Mouse (Mus musculus): Measurements from ENCODE around the gene Cdk14. TPM values are rescaled to one million over a fixed set of nuclear protein-coding genes. Genes with fewer than 3 reads are reported as not detected.

The Cdk14 gene
- polyA plus RNA-seq, 1 experiment from 2014 or later, result 34.3 TPM

DNA sequence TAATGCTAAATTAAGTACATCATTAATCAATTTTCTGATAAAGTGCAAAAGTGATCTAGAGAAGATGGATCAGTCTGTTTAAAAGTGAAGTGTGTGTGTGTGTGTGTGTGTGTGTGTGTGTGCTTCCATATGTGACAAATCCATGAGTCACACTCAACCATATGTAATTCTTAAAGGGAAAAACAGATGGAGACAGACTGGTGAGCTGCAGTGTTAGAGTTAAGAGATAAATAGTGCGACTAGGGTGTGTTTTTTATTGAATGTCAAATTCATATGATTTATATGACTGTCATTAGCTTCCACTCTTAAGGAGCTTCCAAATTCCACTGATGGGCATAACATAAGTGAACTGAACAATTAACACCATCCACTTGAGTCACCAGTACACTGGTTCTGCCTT is 260.6 kb downstream of the Cdk14 start:
- Histone ChIP-seq H3K4me3 (replicated peaks) (no peak overlapping the region), H3K4me2 (replicated peaks) (no peak overlapping the region), H3K9ac (replicated peaks) (no peak overlapping the region), H3K4me1 (replicated peaks) (no peaks in the 10 kb centered on the region), H3K36me3 (no peaks in the 10 kb centered on the region), H3K27ac (no peak overlapping the region), H3K9me3 (no peaks in the 10 kb centered on the region; the same call in 1 of the 2 replicates), H3K27me3 (no peaks in the 10 kb centered on the region)
- 92% methylated on average over 1 of the region's 1 CpGs for WGBS
- ATAC-seq, result no peak

DNA sequence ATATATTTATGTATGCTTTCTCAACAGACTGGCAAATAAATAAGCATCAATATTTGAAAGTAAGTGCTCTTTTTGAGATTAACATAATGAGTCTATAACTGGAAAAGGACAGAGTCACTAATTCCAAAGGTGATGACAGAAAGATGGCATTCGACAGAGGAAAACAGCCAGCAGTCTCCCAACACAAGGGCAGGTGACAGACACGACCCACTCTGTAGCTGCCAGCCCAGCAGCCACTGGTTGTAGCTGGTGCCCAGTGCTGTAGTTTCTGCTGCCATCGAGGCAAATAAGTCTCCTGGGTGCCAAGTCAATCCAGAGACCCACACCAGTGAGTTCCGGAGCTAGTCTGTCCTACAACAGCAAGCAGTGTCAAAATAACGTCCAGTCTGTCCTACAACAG is 280.3 kb downstream of the Cdk14 start:
- Histone ChIP-seq H3K27me3 (no peaks in the 10 kb centered on the region), H3K4me3 (replicated peaks) (no peak overlapping the region), H3K9ac (replicated peaks) (no peak overlapping the region), H3K36me3 (no peaks in the 10 kb centered on the region), H3K4me1 (replicated peaks) (peaks cover 2% of the 10 kb centered on the region; the same call in 1 of the 2 replicates), H3K9me3 (no peaks in the 10 kb centered on the region), H3K4me2 (replicated peaks) (no peak overlapping the region), H3K27ac (no peak overlapping the region)
- no peak for ATAC-seq
- WGBS, result 91% methylated on average over 5 of the region's 5 CpGs

DNA sequence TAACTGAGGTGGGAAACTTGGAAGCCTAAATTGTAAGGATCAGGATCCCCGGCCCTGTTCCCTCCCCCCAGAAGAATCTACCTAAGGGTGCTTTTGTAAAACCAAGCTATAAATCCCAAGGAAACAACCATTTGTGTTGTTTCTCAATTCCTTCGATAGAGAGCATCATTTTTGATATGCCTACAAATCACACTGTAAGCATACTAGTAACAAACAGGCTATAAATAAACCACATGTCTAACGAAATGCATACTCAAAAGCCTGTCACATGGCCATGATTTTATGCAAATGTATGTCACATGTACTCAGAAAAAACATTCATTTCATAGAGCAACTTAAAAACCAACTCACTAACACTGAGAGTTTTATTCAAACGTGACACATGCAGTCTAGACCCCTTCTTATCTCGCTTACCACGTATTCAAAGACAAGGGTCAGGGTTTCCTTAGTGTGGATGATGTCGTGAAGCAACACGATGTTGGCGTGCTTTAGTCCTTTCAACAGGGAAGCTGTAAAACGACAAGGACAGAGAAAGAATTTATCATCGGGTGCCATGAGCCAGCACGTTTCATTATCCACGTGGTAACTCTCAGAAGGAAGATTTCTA is 285.1 kb downstream of the Cdk14 start:
- Histone ChIP-seq H3K4me3 (replicated peaks) (no peak overlapping the region), H3K9ac (replicated peaks) (no peak overlapping the region), H3K27me3 (no peaks in the 10 kb centered on the region), H3K36me3 (no peaks in the 10 kb centered on the region), H3K27ac (peak overlapping the region; percentile 58; the same call in 1 of the 2 replicates), H3K9me3 (no peaks in the 10 kb centered on the region), H3K4me1 (replicated peaks) (peaks cover 6% of the 10 kb centered on the region; the same call in 1 of the 2 replicates), H3K4me2 (replicated peaks) (no peak overlapping the region)
- 81% methylated on average over 13 of the region's 13 CpGs for WGBS
- no peak for ATAC-seq

DNA sequence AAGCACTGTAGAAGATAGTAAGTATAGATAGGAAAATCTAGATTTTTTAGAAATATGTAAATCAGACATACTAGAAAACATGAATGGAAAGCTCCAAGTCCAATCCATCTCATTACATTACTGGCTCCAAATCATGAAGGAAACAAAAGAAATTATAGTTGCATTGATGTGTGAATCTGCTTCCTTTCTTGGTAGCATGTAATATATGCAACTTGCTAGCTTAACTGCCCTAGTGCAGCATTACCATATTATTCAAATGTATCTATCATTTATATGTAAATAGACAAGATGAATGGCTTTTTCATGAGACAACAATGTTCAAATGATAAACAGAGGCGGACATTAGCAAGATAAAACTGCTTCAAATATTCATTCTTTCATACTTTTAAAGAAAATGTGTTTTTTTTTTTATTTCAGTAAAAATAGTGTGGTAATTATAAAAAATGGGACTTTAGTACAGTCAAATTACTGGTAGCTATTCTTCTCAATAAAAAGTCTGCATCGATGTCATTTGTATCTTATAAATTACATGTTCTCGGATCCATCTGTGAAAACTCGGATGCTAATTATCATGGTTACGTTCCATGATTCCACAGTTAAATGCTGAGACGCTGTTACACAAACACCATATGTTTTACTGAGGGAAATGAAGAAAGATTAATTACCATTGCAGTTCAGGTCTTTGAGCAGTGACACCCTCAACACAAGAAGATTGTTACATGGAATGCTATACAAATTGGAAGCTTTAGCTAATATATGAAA is 285.8 kb downstream of the Cdk14 start:
- 52% methylated on average over 6 of the region's 6 CpGs for WGBS
- no peaks in the 10 kb centered on the region for H3K27me3 ChIP-seq
- H3K9me3 ChIP-seq, result no peaks in the 10 kb centered on the region
- no peak overlapping the region for H3K4me3 ChIP-seq (replicated peaks)
- H3K27ac ChIP-seq, result peak overlapping the region; percentile 58; the same call in 1 of the 2 replicates
- no peak overlapping the region for H3K4me2 ChIP-seq (replicated peaks)
- ATAC-seq, result peak; percentile 46
- no peaks in the 10 kb centered on the region for H3K36me3 ChIP-seq
- no peak overlapping the region for H3K9ac ChIP-seq (replicated peaks)
- peaks cover 6% of the 10 kb centered on the region; the same call in 1 of the 2 replicates for H3K4me1 ChIP-seq (replicated peaks)

DNA sequence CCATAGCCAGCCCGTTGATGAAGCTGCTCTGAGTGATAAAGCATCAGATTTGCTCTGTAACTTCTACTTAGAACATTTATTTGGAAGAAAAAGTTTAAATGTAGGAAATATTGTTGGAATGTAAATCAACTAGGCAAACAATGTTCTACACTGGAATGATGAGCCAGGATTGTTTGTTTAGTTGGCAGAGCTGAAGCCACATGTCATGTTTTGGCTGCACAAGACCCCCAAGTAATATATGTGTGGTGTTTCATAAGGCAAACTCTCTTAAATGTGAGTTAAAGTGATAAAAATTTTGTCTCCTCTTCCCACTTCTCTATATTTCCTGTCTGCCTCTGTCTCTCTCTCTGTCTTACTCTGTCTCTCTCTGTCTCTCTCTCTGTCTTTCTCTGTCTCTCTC is 291.3 kb downstream of the Cdk14 start:
- H3K27ac ChIP-seq, result no peak overlapping the region
- no peak overlapping the region for H3K4me3 ChIP-seq (replicated peaks)
- H3K9ac ChIP-seq (replicated peaks), result no peak overlapping the region
- ATAC-seq, result no peak
- no peaks in the 10 kb centered on the region for H3K9me3 ChIP-seq
- H3K27me3 ChIP-seq, result no peaks in the 10 kb centered on the region
- WGBS, result 70% methylated on average over 1 of the region's 1 CpGs
- H3K4me2 ChIP-seq (replicated peaks), result no peak overlapping the region
- no peaks in the 10 kb centered on the region for H3K36me3 ChIP-seq
- no peaks in the 10 kb centered on the region; the same call in 1 of the 2 replicates for H3K4me1 ChIP-seq (replicated peaks)

DNA sequence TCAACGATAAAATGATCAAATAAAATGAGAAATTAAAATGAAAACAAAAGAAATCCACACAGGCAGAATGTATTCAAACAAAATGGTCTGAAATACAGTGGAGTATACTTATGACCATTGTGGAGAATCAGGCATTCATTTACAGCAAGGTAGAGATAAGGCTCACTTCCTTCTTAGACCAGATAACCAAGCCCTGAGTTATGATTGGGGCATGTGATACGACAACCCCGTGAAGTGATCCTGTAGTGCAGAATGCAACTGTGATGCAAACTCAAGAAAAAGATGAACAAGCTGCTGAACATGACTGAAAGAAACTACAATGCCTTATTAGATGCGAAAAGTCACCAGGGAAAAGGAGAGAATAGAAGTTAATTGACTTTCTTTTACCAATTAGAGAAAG is 295.5 kb downstream of the Cdk14 start:
- no peaks in the 10 kb centered on the region for H3K4me1 ChIP-seq (replicated peaks)
- no peaks in the 10 kb centered on the region for H3K9me3 ChIP-seq
- 92% methylated on average over 4 of the region's 4 CpGs for WGBS
- H3K27me3 ChIP-seq, result no peaks in the 10 kb centered on the region
- H3K27ac ChIP-seq, result no peak overlapping the region
- H3K36me3 ChIP-seq, result no peaks in the 10 kb centered on the region
- ATAC-seq, result no peak
- H3K9ac ChIP-seq (replicated peaks), result no peak overlapping the region
- H3K4me2 ChIP-seq (replicated peaks), result no peak overlapping the region
- H3K4me3 ChIP-seq (replicated peaks), result no peak overlapping the region

DNA sequence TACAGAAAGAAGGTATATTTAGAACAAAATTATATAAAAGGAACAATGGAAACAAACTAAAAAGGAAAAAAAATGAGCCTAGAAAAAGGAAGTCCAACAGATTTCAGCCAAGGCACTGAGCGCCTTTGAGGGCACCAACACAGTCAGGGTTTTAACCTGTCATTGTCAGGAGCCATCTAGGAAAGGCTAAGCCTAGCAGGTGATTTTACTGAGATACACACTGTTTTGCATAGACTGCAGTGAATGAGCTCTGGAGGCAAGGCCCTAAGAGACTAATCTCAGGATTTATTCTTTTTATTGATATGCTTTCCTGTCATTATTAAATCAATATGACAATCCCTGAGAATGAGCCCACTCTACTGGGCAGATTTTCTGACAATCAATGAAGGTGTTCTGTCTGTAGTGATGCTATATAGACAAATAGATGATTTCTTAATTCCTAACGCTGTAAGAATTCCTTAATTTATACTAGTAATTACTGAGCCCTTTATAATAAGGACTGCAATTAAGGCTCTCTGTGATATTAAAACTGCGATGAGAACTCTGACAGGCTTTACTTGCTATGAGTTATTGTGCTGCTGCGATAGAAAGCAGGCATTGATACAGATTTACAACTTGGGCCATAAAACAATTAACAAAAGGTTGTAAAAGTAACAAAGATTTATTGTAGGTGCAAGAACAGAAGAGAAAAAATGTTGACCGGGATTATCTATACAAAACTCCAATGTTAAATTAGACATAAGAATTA is 303.2 kb downstream of the Cdk14 start:
- no peaks in the 10 kb centered on the region for H3K9me3 ChIP-seq
- no peaks in the 10 kb centered on the region for H3K27me3 ChIP-seq
- no peak overlapping the region for H3K9ac ChIP-seq (replicated peaks)
- H3K4me2 ChIP-seq (replicated peaks), result no peak overlapping the region
- 76% methylated on average over 5 of the region's 5 CpGs for WGBS
- no peak for ATAC-seq
- H3K36me3 ChIP-seq, result no peaks in the 10 kb centered on the region
- peaks cover 13% of the 10 kb centered on the region for H3K4me1 ChIP-seq (replicated peaks)
- no peak overlapping the region for H3K4me3 ChIP-seq (replicated peaks)
- H3K27ac ChIP-seq, result no peak overlapping the region

DNA sequence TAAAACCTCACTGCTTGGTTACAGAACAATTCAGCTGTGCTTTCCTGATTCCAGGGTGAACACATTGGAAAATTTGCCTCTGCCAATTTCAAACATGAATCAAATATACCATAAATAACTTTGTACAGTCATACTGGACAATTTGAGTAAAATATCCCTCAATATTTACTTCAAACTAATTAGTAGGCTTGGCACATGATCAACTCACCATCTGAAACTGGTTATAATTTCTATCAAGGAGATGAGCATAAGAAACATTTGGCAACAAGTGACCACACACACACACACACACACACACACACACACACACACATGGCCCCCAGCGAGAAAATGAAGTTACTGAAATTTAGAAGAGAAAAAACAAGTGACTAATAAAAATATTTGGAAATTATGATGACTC is 304.6 kb downstream of the Cdk14 start:
- H3K9me3 ChIP-seq, result no peaks in the 10 kb centered on the region
- no peaks in the 10 kb centered on the region for H3K36me3 ChIP-seq
- peaks cover 22% of the 10 kb centered on the region for H3K4me1 ChIP-seq (replicated peaks)
- no peak overlapping the region for H3K27ac ChIP-seq
- no peak overlapping the region for H3K4me3 ChIP-seq (replicated peaks)
- no peak overlapping the region for H3K9ac ChIP-seq (replicated peaks)
- no peak for ATAC-seq
- H3K27me3 ChIP-seq, result no peaks in the 10 kb centered on the region
- WGBS, result 83% methylated on average over 1 of the region's 1 CpGs
- H3K4me2 ChIP-seq (replicated peaks), result no peak overlapping the region

DNA sequence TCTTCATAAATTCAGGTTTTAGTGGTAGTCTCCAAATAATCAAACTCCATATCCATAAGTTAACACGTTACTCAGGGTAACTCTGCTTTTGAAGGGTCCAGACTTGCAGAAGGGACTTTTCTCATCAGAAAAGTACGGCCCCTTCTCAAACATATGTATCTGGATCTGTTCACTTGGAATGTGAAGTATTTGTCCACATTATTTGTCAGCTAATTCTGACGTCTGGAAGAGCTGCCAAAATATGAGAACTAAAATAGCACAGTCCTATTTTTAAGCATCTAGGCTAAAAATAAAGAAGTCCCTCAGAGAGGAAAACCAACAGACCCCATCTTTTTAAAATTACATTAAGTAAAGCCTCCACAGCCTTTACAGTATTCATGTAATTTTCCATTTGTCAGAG is 310.5 kb downstream of the Cdk14 start:
- Histone ChIP-seq H3K4me2 (replicated peaks) (no peak overlapping the region), H3K4me3 (replicated peaks) (no peak overlapping the region), H3K27ac (no peak overlapping the region), H3K9me3 (no peaks in the 10 kb centered on the region), H3K36me3 (no peaks in the 10 kb centered on the region), H3K27me3 (no peaks in the 10 kb centered on the region), H3K4me1 (replicated peaks) (peaks cover 15% of the 10 kb centered on the region), H3K9ac (replicated peaks) (no peak overlapping the region)
- 81% methylated on average over 3 of the region's 3 CpGs for WGBS
- ATAC-seq, result no peak

DNA sequence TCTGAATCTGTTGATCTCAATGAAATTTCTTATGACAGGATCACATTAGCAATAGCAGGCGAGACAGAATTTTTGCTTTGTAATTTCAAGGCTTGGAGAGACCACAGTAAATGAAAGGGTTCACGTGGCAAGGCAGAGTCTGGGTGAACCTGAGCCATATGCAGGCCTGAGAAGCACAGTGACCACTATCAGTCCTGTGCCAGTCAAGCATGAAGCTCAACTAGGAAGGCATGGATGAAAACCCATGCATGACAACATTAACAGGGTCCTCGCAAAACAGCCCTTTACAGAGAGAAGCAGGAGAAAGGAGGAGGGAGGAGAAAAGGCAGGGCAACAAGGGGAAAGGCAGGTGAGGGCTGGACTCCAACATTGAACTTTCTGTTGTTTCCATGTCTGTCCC is 311.1 kb downstream of the Cdk14 start:
- H3K4me1 ChIP-seq (replicated peaks), result peaks cover 15% of the 10 kb centered on the region
- no peaks in the 10 kb centered on the region for H3K27me3 ChIP-seq
- H3K9me3 ChIP-seq, result no peaks in the 10 kb centered on the region
- ATAC-seq, result no peak
- H3K36me3 ChIP-seq, result no peaks in the 10 kb centered on the region
- H3K9ac ChIP-seq (replicated peaks), result no peak overlapping the region
- 85% methylated on average over 3 of the region's 3 CpGs for WGBS
- H3K4me2 ChIP-seq (replicated peaks), result no peak overlapping the region
- no peak overlapping the region for H3K4me3 ChIP-seq (replicated peaks)
- H3K27ac ChIP-seq, result no peak overlapping the region

DNA sequence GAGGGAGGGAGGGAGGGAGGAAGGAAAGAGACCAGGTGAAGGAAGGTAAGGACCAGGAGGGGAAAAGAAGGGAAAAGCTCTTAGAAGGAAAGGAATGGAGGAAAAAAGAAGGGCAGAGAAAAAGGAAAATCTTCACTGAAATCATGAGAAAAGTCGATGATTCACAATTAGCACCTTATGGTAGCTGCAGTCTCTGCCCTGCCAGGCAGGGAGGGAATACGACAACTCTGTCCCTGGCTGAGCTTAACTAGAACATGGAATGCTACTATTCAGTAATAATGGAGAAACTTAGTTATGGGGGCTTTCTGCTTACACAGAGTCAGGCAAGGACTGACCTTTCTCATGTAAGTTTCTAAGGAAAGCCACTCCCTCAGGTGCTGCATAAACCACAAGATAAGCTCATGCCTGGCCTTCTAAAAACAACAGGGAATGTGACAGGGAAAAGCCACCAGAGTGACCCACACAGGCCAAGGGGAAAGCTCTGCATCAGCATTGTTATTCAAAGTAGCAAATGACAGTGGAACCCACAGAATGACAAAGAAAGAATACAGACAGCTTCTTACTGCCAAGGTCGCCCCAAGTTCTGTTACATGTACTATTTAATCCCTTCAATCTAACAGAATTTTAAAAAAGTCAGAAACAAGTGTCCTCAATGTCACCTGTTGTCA is 323.7 kb downstream of the Cdk14 start:
- H3K9me3 ChIP-seq, result no peaks in the 10 kb centered on the region
- no peak overlapping the region for H3K4me3 ChIP-seq (replicated peaks)
- no peak overlapping the region for H3K4me2 ChIP-seq (replicated peaks)
- no peak overlapping the region for H3K9ac ChIP-seq (replicated peaks)
- no peaks in the 10 kb centered on the region for H3K27me3 ChIP-seq
- WGBS, result 62% methylated on average over 3 of the region's 3 CpGs
- H3K27ac ChIP-seq, result no peak overlapping the region
- ATAC-seq, result no peak
- H3K4me1 ChIP-seq (replicated peaks), result 0 out of 2 replicates have a peak, but pooled peaks cover 4% of the 10 kb centered on the region
- no peaks in the 10 kb centered on the region for H3K36me3 ChIP-seq

DNA sequence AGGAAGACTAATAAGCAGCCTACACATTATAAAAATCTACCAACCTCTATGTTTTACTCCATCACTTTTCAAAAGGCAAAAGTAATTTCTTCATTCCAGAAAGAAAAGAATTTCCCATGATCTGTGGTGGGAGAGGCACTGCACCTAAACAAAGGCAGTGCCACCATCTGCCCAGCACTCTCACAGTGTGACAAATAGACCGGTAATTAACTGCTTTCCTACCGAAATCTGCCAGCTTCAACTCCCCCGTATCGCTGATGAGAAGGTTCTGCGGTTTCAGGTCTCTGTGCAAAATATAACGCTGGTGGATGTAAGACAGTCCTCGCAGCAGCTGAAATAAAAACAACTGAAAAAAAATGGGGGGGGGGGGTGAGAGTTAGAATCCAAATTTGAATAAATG is 327.4 kb downstream of the Cdk14 start:
- Histone ChIP-seq H3K4me1 (replicated peaks) (0 out of 2 replicates have a peak, but pooled peaks cover 4% of the 10 kb centered on the region), H3K4me2 (replicated peaks) (no peak overlapping the region), H3K27me3 (no peaks in the 10 kb centered on the region), H3K27ac (no peak overlapping the region), H3K36me3 (no peaks in the 10 kb centered on the region), H3K9ac (replicated peaks) (no peak overlapping the region), H3K9me3 (no peaks in the 10 kb centered on the region), H3K4me3 (replicated peaks) (no peak overlapping the region)
- no peak for ATAC-seq
- 74% methylated on average over 7 of the region's 7 CpGs for WGBS
